Mouse (Mus musculus) hematopoietic stem cell, adult 5-6 weeks (primary cell): ENCODE results near the gene Fbxl7. TPM values are rescaled to one million over a fixed set of nuclear protein-coding genes. Genes with fewer than 3 reads are reported as not detected.

Experiments
- ATAC-seq, 2 experiments: fragments of 125-278 bp in 1 of 2; replicated peaks in 1 of 2; 2 replicates each; pipeline ENCODE4 v1.8.0; 2016 to 2017; ENCODE audit warnings: inconsistent platforms in 2 of 2, mild to moderate bottlenecking in 2 of 2, moderate number of reproducible peaks in 2 of 2, low read depth in 1 of 2, moderate TSS enrichment in 1 of 2; ENCODE audit not compliant: low FRiP score in 2 of 2, poor library complexity in 2 of 2, severe bottlenecking in 2 of 2, insufficient read depth in 1 of 2, low TSS enrichment in 1 of 2
- total RNA-seq: library from RNA; stranded (forward); fragments of 172-1452, 232-1000 nt; gene quantifications from 2 replicates; pipeline ENCODE4 v1.2.3, GENCODE M21; 2017

Fbxl7 gene
- total RNA-seq, 1 experiment from 2014 or later: not detected

DNA sequence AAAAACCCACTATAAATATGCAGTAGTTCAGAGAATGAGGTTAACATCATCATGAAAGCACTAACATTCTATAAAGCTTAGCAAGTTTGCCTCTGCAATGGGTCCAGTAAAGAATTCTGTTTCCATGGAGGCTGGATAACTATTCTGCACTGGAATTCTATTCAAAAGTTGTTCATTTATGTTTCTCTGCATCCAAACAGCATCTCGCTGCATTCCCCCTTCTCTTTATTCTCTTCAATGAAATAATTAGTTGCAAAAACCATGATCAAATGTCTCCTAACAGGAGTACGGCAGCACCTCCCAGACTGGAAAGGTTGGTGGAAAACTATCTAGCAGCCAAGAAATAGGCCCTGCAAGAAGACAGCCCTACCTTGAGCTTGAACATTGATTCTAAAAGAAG, 267.2 kb downstream of the Fbxl7 start:
- no peak for ATAC-seq

DNA sequence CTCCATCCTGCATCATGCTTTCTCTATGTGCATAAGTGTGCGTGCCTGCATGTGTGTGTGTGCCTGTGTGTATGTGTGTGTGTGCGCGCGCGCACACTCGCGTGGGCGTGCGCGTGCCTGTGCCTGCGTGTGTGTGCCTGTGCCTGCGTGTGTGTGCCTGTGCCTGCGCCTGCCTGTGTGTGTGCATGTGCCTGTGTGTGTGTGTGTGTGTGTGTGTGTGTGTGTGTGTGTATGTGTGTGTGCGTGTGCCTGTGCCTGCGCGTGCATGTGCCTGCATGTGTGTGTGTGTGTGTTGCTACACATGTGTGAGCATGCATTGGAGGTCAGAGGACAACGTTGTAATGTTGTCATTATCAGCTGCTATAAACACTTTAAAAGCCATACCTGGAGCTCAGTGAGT, 272.1 kb downstream of the Fbxl7 start:
- no peak for ATAC-seq

DNA sequence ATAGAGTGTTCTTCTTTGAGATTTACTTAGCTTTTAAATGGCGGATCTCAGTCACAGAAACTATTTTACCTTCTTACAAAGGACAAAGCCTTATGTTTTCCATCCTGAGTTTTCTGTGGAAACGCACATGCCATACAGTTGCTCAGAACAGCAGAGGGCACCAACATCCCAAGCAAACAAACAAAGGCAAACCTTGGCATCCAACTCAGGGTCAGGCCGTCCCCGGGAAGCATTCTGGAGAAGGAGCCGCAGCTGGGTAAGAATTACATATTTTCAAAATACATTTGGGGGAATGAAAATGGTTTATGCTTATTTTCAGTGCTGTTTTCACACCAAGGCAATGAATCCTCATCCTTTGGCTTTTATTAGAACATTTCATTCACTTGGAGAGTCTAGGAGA, 275.1 kb downstream of the Fbxl7 start:
- no peak for ATAC-seq

DNA sequence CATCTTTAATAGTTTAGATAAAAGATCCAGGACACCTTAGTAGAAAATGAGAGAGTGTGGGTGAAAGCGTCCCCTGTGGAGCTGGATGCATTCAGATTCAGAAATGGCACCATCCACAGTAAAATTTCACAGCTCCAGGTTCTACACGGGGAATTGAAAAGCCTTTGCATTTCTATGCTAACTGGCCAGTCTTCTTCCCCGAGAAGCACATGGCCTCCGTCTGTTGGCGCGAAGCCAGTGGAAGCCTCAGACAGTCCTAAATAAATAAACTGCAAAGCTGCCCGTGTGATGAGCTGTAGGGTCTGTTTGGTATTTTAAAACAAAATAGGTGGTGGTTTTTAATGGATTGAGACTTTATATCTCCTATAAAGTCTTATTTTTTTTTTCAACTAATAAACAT, 276.2 kb downstream of the Fbxl7 start:
- no peak for ATAC-seq

DNA sequence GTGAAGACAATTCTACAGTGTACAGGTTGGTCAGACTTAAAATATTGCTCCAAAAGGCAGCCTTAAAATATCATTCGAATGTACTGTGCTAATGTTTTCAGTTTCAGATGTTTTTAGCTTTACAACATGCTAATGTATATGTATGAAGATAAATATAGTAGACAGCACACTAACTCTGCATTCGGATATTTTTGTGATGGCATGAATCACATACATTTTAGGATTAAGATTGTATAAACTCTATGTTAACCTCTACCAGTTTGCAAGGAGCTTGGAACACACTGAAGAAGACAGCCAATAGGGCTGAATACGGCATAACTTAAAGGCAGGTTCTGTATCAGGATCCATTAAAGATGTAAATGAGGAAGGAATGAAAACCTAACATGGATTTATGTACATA, 299.1 kb downstream of the Fbxl7 start:
- ATAC-seq: no peak

DNA sequence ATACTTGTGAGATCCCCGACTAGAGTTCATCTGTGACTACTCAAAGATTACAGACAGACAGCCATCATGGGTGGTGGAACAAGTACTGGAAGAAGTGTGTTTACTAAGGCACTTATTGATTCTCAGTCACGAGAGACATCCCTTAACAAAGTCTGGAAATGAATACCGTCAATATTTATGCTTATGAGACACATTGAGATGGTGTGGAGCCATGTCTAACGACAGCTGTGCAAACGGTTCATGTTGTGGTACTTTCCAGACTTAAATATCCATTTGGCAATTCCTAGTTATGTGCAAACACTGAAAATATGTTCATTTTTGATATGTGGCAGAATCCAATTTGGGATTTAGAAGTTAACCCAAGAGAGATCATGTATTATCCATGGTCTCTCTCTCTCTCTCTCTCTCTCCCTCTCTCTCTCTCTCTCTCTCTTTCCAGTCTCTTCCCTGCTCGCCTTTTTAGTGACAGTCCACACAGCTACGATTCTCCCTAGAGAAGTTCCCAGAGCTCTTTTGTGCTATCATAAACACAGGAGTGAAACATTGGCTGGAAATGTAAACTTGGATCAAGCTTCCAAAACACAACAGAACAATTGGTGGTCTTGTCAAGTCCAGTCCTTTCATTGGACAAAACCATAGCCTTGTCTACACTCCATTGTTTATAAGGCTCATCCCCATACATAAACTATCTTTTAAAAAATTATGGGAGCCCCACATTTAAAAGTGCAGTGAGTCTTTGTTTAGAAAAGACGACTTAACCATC, 315.3 kb downstream of the Fbxl7 start:
- no peak for ATAC-seq

DNA sequence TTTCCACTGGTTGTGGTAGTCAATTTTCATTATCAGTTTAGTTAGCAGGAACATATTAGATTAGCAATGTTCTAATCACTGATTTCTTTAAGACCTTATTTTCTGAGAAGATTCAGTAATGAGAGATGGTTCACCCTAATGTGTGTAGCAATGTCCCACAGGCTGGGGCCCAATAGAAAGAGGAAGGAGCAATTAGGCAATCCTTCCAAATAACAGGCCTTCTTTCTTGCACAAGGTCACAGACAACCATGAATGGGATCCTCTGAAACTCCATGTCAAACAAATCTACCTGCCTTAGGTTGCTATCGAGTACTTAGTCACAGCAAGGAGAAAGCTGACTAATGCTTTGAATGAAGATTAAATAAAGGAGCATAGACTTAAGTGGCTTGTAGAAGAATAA, 316.9 kb downstream of the Fbxl7 start:
- ATAC-seq: no peak

DNA sequence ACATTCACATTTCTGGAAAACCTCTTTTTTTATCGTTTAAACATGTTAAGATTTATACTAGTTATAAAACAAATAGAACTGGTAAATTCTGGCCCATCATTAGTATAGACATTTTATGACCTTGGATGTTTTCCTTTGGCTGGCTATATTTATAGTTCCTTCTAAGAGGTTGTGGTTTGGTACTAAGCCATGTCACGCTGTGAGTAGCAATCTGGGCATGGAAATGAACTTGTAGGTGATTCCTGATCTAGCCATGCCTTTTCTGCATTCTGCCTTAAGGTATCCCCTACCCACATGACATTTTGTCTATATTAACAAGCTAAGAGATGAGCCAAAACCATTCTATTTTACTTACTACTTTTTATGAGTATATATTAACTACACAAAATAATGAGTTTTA, 329.3 kb downstream of the Fbxl7 start:
- ATAC-seq: no peak

DNA sequence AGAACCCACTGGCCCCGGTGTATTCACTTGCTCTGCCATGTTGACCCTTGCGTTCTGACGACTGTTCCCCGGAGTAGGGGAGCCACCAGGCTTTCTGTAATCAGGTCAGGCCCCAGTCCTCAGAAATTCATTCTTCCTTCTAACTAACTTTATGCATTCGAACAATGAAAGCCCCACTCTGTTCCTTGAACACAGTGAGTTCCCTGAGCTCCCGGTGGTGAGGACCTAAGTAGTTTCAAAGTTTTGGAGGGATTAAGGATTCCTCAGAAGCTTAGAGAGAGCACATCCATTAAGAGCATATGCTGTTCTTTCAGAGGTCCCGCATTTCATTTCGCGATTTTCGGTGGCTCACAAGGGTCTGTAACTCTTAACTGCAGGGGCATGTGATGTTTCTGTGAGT, 341.8 kb downstream of the Fbxl7 start:
- no peak for ATAC-seq

DNA sequence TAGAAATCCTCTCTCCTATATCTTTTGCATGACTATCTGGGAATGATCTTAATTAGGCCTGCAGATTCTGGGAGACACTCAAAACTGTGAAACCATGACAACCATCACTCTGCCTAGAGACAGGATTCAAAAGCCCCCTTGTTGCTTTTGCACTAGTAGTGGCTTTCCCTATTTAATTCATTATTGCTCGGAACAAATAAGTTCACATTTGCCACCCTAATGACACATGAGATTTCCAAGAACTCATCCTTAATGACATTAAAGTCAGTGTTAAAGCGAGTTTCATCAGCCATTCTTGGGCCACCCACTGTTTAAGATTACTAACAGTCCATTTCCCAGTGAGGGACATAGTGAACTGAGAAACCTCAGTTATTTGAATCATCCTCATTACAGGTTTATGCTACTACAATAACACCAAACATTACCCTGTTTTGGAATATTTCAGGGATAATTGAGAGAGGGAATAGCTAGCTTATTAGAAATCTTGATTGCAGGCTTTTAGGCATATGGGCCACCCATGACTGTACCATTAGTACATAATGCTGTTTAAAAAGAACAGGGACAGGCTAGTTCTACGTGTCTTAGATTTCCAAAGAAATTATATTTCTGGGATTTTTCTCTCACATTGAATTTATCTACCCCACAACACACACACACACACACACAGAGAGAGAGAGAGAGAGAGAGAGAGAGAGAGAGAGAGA, 361.2 kb downstream of the Fbxl7 start:
- ATAC-seq: no peak

DNA sequence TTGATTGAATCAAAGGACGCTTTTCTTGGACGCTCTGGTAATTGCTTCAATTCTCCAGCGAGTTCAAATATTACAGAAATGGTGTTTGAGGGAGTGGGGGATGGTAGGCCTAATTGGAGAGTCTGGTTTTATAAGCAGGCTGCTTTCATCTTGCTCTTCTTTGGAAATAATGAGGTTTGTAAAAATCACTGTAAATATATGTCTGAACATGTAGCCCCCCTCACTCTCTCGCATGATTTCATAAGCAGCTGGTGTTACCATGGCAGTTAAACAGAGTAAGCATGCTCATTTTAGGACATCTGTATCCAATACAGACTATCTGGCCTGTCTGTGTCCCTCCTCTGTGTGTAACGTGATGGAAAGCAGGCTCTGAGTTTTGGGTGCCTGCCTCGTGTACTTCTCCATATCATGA, 376.2 kb downstream of the Fbxl7 start:
- ATAC-seq: no peak

DNA sequence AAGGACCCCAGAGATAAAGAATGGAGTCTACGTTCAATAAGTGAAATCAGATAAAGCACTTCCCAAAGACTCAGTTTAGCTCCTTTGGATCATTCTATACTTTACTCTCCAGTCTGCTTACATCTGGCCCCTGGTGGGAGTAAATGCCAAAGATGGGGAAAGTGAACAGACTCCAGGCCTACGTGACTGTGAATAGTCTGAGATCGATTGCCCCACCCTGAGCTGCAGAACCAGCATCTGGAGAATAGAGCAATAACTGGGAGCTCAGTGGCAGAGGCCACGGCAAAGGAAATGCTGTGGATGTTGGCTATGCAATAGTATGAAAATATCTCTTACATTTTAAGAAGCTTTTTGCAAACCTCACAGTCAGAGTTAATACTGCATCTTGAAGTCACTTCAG, 394.4 kb downstream of the Fbxl7 start:
- no peak for ATAC-seq
